Mouse (Mus musculus): ENCODE data around the gene Rcc1.
A peak's percentile ranks its signal among the peaks of the same experiment; 100 is the strongest.

Gene Rcc1

DNA sequence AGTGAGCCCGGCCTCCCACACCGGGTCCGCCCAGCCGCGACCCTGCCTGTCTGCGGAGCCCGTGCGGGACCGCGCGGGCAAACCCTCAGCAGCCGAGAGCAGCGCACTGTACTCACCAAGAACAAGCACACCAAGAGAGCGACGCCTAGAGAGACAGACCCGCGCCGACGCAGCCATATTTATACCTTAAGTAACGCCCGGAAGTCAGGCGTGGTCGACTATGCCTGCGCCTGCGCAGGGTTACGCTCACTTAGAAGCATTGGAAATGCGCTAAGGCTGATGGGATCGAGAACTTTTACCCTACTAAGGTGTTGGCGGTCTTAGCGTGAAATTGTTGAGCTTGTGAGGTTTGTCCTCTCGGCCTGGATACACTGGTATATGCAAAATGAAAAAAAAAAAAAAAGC lies at the start of gene Rcc1:
Rcc1 (minus strand) TSS at position 125 of the 405 bp plus-strand sequence.
- DNase-seq (ENCODE audit: low spot score) = peak; percentile 88

DNA sequence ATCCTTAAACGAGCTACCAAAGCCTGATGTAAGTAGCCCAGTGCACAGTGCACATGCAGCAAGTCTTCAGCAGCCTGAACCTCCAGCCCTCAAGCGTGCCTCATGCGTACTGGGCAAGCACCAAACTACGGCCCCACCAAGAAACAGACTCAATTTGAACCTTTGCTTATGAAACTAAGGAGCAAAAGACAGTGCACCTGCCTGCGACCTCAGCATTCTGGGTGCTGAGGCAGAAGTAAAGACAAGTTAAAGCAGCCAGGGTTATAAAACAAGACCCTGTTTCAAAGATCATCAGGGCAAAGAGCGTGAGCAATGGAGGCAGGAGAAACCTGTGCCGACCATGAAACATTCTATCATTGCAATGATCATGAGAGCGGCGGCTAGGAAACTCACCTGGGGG lies 47.6 kb upstream of the Rcc1 start:
- no peak for DNase-seq (ENCODE audit: low spot score)

DNA sequence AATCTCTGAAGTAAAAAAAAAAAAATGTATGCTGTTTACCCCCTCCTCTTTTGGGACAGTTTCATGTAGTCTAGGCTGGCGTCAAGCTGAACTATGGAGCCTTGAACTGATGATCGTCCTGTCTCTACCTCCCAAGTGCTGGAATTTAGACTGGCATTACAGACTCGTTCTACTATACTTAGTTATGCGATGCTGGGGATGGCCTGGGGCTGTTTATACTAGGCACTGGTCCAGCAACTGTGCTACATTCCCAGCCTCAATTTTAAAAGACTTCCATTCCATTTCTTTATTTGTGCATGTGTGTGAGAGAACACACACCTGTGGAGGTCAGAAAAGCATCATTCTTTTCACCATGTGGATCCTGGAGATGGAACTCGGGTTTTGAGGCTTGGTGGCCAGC lies 45.5 kb upstream of the Rcc1 start:
- no peak for DNase-seq (ENCODE audit: low spot score)

DNA sequence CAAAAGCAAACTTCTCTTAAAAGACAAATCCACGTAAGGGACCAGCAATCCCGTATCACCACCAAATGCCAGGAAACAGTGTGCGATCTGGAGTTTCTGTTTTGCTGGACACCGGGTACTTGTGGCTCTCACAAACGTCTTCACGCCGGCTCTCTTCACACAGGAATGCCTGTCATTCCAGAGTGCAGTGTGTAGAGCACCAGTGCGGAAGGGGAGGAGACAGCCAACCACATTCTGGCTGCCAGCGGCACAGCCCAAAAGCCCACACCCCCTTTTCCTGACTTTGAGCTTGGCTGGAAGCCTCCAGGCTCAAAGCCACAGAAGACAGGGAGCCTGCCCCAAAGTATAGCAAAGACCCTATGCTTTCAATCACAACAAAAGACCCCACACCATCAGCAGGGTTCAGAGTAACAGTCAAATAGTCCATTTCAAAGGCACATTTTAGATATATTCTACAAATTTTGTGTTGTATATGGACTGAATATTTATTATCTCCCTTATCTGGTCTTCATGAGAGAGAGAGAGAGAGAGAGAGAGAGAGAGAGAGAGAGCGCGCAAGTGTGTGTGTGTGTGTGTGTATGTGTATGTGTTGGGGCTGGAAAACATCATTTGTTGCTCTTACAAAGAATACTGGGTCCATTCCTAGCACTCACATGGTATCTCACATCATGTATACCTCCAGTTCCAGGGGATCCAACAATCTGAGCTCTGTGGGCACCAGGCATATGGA lies 44.8 kb upstream of the Rcc1 start:
- peak; percentile 9 for DNase-seq (ENCODE audit: low spot score)

DNA sequence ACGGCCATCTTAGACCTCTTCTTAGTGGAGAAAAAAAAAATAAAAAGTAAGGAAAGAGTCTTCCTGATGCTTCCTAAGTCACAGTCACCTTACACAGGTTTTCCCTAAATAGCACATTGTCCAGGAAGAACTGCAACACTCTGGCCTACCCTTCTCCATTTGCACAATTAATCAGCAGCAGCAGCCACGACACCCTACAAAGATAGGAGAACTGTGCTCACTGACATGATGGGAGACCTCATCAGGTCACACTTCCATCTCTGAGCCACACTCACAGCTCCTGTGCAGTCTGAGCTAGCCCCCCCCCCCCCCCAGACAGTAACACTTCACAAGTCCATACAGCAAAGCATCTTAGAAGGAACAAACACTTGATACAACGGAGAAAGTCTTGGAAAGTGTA lies 43.7 kb upstream of the Rcc1 start:
- no peak for DNase-seq (ENCODE audit: low spot score)

DNA sequence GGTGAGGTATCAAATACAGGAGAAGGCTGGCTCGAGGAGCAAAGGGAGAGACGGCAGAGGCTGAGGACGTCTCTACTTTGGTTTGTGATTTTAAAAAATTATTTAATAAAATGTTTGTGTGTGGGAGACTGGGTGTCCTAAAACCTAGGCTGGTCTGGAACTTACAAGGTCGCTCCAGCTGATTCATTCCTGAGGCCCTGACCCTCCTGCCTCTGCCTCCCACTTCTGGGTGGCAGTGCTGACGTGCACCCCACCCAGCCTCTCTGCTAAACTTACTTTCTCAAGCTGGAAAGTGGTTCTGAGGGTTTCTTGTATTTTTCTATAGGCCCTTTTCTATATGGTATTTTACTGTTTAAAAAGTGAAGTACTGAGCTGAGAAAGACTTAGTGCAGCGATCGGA lies 42.8 kb upstream of the Rcc1 start:
- no peak for DNase-seq (ENCODE audit: low spot score)

DNA sequence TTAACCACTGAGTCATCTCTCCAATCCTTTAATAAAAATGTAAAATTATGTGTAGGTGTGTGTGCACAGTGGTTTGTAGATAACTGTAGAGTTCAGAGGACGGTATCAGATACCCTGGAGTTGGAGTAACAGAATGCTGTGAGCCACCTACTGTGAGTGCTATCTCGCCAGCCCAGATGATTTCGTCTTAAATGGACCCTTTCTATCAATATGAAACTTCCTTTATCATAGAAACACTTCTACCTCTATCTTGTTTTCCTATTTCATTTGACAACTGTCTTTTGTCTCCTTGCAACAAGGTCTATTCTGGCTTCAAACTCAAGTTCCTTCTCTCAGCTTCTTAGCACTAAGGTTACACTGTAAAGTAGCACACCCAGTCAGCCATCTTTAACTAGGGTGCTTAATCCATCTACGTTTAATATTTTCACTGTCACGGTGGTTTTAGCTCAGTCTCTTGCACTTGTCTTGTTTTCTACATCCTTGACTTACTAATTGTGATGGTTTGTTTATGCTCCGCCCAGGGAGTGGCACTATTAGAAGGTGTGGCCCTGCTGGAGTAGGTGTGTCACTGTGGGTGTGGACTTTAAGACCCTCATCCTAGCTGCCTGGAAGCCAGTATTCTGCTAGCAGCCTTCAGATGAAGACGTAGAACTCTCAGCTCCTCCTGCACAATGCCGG lies 37.8 kb upstream of the Rcc1 start:
- DNase-seq (ENCODE audit: low spot score) = no peak

DNA sequence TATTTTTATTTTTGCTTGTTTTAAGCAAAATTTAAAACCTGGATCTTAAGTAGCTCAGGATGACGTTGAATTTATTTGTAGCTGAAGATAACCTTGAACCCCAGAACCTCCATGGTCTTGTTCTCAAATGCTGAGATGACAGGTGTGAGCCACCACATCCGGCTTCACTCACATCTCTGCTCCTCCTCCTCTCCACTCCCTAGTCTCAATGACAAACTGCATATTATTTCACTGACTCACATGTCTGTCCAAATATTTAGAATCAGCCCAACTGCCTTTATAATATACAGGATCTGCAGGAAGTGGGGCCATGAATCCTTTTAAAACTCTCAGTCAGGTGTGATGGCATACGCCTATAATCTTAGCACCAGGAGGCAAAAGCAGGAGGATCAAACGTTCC lies 35.9 kb upstream of the Rcc1 start:
- DNase-seq (ENCODE audit: low spot score) = no peak

DNA sequence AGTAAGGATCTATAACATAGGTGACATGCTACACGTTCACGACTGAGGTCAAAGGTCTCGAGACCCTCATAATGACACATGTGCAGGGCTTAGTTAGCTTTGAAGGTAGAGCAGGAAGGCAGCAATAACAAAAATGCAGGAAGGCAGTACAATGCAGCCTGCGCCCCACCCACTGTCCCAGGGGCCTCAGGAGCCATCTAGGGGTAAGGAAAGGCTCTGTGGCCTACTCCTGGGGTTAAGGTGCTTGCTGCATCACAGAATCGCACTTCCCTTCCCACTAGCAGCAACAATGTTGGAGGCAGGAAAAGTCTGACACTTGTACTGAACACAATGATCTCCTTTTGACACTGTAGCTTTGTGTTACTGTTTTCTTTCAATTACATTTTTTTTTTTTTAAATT lies 34.2 kb upstream of the Rcc1 start:
- DNase-seq (ENCODE audit: low spot score) = no peak

DNA sequence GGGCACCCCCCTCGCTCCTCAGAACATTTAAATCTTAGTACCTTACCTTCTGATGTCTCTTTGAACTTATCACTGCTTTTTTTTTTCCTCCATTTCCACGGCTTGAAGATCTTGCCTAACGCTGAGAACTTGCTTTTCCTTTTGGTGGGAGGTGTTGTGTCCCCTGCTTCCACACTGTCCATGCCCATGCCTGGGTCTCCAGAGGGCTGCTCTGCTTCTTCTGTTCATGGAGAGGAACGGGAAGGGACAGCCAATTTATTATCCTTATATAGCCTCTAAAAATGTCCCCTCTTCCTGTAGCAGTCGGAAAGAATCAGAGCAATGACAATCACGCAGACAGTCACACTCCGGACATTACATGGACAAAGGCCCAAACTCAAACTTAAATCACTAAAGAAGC lies 33.4 kb upstream of the Rcc1 start:
- DNase-seq (ENCODE audit: low spot score) = no peak

DNA sequence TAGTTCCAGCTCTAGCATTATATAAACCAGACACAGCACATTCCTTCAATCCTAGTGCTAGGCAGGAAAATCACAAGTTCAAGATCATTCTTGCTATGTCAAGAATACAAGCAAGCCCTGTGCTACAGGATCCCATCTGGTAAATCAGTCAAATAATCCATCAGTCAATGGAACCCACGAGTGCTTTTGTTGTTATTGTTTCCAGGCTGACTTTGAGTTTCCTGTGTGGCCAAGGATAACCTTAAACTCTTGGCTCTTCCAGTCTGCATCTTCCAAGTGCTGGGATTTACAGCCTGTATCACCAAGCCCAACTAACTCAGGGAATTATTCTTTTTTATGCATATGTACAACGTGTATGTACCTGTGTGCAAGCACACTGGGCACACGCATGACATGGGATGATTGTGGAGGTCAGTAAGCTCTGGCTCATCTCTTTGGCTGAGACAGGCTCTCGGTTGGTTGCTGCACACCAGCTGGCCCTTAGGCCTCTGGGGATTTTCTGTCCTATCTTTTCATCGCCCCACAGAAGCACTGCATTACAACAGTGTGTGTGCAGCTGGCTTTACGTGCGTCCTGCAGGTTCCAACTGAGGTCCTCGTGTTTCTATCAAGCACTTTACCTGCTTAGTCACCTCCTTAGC lies 32.5 kb upstream of the Rcc1 start:
- no peak for DNase-seq (ENCODE audit: low spot score)

DNA sequence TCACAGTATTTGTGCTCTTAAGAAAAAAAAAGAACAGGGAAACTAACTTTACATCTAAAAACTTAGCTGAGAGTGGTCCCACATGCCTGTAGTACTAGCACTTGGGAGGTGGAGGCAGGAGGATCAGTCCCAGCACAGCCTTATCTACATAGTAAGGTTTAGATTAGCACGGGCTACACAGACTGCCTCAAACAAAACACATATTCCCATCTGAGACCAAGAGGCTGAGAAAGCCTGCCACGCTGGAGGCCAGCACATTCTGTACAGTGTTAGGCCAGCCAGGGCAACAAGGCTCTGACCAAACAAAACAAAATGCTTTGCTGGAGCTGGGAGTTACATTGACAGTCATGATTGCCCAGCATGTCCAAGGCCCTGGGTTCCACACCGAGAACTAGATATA lies 30.1 kb upstream of the Rcc1 start:
- DNase-seq (ENCODE audit: low spot score) = no peak

DNA sequence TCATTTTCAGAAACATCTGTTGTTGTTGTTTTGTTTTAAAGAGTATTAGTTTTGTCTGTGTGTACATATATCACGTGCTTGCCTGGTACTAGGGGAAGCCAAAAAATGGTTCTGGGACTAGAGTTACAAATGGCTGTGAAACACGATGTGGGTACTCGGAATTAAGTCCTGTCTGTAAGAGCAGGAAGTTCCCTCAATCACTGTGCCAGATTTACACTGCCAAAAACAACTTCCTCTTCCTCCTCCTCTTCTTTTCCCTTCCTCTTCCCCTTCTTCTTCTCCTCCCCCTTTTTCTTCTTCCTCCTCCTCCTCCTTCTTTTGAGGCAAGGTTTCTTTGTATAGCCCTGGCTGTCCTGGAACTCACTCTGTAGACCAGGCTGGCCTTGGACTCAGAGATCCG lies 28.9 kb upstream of the Rcc1 start:
- no peak for DNase-seq (ENCODE audit: low spot score)

DNA sequence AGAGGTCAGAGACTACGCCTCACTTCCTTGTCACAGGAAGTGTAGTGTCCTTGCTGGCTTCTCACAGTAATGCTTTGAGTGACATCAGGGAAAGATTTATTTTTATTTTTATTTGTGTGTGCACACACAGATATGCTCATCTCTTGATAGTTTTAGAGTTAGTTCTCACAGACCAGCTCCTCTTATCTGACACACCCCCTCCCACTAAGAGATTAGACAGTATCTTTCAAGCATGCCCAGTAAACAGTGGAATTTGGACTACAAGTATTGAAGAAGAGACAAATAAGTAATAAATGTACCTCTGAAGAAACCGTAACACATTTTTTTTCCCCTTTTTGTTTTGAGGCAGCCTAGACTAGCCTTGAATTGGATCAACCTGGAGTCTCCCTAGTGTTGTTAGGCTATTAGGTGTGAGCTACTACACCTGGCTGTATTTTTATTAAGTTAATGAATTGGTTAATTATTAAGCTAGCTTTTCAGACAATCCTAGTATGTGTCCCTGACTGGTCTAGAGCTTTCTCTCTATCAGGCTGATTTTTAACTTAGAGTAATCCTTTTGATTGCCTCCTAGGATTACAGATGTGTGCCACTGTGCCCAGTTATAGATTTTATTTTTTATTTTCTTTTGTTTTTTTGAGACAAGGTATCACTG lies 27.7 kb upstream of the Rcc1 start:
- DNase-seq (ENCODE audit: low spot score) = no peak

DNA sequence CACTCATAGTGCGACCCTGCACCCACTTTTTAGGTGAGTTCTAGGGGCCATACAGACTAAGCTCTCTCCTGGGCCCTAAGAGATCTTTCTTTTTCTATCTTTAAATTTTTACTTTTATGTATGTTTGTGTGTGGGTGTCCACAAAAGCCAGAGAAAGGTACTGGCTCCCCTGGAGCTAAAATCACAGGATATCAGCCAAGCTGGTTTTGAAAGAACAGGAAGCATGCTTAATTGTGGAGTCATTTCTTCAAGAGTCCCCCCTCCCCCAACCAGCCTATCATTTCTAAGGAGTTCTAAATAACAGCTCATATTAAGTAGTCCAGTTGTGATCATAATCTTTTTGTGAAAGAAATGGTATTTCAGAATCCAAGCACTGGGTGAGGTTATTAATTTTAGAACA lies 20.4 kb upstream of the Rcc1 start:
- no peak for DNase-seq (ENCODE audit: low spot score)

DNA sequence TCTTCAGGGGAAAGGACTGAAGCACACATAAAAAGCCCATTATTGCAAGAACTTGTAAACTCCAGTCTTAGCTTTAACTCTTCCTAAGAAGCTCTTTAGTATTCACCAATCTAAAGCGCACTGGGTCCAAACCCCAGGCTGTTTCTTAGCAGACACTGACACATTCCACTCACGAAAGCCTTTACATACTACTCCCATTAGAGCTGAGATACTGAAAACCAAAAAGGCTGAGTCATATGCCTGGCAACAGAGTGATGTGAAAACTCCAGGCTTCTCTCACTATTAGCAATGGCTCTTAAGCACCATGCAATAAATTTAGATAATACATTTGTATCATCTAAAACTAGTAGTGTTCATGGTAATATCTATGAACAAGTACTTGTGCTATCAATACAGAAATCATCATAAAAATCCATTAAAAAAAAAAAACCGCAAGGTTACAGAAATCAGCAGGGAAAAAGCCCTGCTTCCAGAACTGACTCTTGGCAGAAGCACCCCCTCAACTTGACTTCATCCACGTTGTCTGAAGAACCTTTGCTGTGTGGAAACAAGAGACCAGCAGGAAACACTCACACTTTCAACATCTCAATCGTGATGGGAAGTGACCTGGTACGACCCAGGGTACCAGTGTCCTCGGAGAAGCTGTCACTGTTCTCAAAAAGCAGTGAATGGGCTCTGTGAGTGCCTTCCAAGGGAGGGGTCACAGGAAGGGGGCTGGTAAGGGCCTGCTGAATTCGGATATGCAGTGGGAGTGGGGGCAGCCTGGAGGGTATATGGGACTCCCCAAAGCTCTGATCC lies 16.7 kb upstream of the Rcc1 start:
- no peak for DNase-seq (ENCODE audit: low spot score)

DNA sequence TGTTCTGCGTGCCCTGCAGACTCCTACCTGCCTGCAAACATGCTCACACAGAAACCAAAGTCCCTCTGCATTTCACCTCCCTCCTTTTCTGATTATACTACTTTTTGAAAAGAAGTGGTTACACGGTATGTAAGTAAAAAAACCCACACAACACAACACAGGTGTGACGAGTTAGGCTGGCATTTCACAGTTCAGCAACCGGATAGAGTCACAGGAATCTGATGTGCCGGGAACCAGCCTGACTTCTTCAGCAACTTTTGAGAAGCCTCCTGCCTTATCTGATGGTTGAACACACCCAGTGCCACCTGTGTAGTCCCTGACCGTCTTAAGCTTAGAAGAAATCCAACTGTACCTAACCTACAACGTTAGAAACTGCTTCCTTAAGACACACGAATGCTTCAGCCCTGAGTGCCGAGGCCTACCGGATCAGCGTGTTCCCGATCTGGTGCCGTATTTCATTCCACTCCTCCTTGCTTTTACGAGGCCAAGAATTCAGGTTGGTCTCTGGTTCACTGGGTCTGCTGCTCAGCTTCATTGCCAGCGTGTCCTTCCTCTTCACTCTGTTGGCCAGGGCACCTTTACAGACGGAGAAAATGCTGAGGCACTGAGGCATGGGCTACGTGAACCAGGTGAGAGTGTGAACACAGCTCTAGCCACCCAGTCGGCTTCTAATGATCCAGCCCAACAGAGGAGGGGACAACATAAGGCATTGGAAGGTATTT lies 14.2 kb upstream of the Rcc1 start:
- DNase-seq (ENCODE audit: low spot score) = no peak

DNA sequence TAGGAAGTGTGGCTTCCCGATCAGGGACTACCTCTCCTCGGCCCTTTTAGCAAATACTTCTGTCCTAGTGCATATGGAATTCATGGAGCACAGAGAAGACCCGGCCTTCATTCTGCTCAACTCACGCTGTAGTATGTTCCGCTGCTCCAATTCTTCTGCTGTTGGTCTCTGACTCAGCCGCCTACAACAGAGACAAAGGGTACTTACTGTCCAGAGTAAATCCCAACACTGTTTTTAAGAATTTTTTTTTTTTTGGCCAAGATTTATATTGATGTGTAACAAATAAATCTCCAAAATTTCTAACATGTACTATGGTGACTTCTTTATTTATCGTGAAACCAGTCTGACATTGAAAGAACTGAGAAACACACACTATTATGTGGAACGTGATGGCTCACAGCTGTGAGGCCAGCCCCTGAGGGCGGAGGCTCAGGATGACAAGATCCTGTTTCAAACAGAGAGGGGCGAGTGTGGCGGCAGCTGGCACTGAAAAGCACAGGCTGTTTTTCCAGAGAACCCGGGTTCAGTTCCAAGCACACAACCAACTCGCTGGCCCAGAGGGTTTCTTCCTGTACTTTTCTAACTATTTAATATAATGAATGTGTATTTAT lies 12.2 kb upstream of the Rcc1 start:
- DNase-seq (ENCODE audit: low spot score) = no peak

DNA sequence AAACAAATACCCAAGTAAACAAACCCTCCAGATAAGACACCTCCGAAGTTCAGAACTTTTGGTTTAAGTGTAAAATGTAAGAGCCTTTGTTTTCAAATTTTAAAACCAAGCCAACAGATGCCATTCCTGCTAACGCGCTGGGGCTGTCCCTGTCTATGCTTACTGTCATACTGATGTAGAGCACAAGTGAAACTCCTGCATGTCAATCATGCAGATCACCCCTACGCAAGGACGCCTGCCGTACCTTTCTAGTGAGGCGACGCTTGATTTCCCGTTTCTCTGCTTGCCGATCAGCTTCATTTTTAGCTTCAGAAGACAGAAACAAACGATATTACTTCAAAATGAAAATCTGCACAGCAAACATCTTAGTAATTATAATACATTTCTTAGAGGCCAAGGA lies 10.1 kb upstream of the Rcc1 start:
- DNase-seq (ENCODE audit: low spot score) = no peak

DNA sequence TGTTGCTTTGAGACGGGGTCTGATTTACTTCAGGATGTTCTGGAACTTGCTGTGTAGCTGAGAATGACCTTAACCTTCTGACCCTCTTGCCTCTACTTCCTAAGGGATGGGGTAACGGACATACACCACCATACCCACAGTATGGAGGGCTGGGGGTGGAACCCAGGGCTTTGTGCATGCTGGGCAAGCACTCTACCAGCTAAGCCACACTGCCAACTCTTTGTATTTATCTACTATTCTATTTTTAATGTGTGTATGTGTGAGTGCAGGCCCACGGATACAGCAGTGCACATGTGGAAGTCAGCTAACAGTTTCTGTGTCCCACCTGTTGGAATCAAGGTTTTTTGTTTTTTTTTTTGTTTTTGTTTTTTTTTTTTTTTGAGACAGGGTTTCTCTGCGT lies 6.1 kb upstream of the Rcc1 start:
- DNase-seq (ENCODE audit: low spot score) = no peak

DNA sequence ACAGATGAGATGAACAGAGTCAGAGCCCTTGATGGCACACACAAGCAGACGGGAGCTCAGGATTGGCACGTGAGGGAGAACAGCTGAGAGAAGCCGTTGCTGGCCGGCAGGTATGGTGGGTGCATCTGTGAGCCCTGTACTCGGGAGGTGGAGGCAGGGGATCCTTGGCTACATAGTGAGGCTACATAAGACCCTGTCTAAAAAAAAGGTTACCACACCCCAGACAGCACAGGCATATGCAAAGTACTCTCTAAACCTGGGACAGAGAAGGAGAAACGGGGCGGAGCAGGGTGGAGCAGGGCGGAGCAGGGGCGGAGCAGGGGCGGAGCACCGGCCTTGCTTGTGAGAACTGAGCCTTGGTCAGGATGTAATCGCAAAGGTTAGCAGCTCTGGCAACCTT lies 2.8 kb upstream of the Rcc1 start:
- DNase-seq (ENCODE audit: low spot score) = no peak
